Mouse (Mus musculus): Measurements from ENCODE around the gene Fmo1. TPM values are rescaled to one million over a fixed set of nuclear protein-coding genes. Genes with fewer than 3 reads are reported as not detected.
"Not testable (repeated sequence)": the region's sequence is repeated elsewhere in the genome, so short reads cannot be mapped to it uniquely, and the experiment has no call there.

Fmo1 gene
- total and polyA plus RNA-seq, 2 experiments = 152 to 242 TPM

- Histone ChIP-seq H3K9ac (ENCODE audit: low read depth, low read length) (no peak overlapping the region), H3K79me2 (ENCODE audit: control insufficient read depth, insufficient read depth, low read length) (no peaks in the 10 kb centered on the region), H3K27me3 (ENCODE audit: control insufficient read depth, insufficient read depth, low read length) (no peaks in the 10 kb centered on the region), H3K36me3 (ENCODE audit: control insufficient read depth, insufficient read depth, low read length) (no peaks in the 10 kb centered on the region), H3K4me3 (ENCODE audit: insufficient read depth, low read depth, low read length) (no peak overlapping the region), H3K27ac (replicated peaks; ENCODE audit: insufficient read depth, low read depth, low read length) (no peak overlapping the region), H3K4me1 (ENCODE audit: control insufficient read depth, insufficient read depth, low read length) (no peaks in the 10 kb centered on the region)
- no peak for DNase-seq (ENCODE audit: extremely low read depth, low read depth, low spot score)
- TF ChIP-seq CTCF (IDR thresholded peaks at IDR 0.05; ENCODE audit: low read depth, low read length) (no peak), POLR2A (IDR thresholded peaks at IDR 0.05; ENCODE audit: extremely low read depth, insufficient read depth, low read length) (no peak)
- 92% methylated on average over 7 of the region's 7 CpGs for WGBS
Observed at GRCm38 (mm10) chr1:162783669-162784248, 82.7 kb downstream of the Fmo1 start.

GRCm38 (mm10) chr1:162781035-162781434, 85.4 kb downstream of the Fmo1 start:
- H3K36me3 ChIP-seq (ENCODE audit: control insufficient read depth, insufficient read depth, low read length); H3K4me1 ChIP-seq (ENCODE audit: control insufficient read depth, insufficient read depth, low read length); H3K27me3 ChIP-seq (ENCODE audit: control insufficient read depth, insufficient read depth, low read length); DNase-seq (ENCODE audit: extremely low read depth, low read depth, low spot score); H3K27ac ChIP-seq (replicated peaks; ENCODE audit: insufficient read depth, low read depth, low read length); H3K79me2 ChIP-seq (ENCODE audit: control insufficient read depth, insufficient read depth, low read length); H3K9ac ChIP-seq (ENCODE audit: low read depth, low read length); H3K4me3 ChIP-seq (ENCODE audit: insufficient read depth, low read depth, low read length): not testable (repeated sequence)
- WGBS = 95% methylated on average over 2 of the region's 2 CpGs
- TF ChIP-seq CTCF (IDR thresholded peaks at IDR 0.05; ENCODE audit: low read depth, low read length) = peak; percentile 27; the same call in 1 of the 2 replicates

Other genes with a start within 250 kb of the Fmo1 start
- gene Myoc, start 227.5 kb downstream of the Fmo1 start, total RNA-seq (2014; rRNA removed) = 0.07 TPM in 1 of 2 replicates, not detected in the other
- not detected in 2 replicates for gene Myoc, start 227.5 kb downstream of the Fmo1 start, polyA plus RNA-seq (2012; rRNA removed)
- gene Myocos, start 208.4 kb downstream of the Fmo1 start, total RNA-seq (2014; rRNA removed) = not detected in 2 replicates
- gene Myocos, start 208.4 kb downstream of the Fmo1 start, polyA plus RNA-seq (2012; rRNA removed) = not detected in 2 replicates
- 19.2 and 23.0 TPM in 2 replicates for gene Prrc2c, start 126.1 kb downstream of the Fmo1 start, total RNA-seq (2014; rRNA removed)
- 7.8 and 11.4 TPM in 2 replicates for gene Prrc2c, start 126.1 kb downstream of the Fmo1 start, polyA plus RNA-seq (2012; rRNA removed)
- 14.4 and 16.2 TPM in 2 replicates for gene Fmo4, start 52.6 kb downstream of the Fmo1 start, total RNA-seq (2014; rRNA removed)
- gene Fmo4, start 52.6 kb downstream of the Fmo1 start, polyA plus RNA-seq (2012; rRNA removed) = 7.7 and 8.1 TPM in 2 replicates
- gene Fmo2, start 32.1 kb upstream of the Fmo1 start, total RNA-seq (2014; rRNA removed) = 49.1 and 52.6 TPM in 2 replicates
- gene Fmo2, start 32.1 kb upstream of the Fmo1 start, polyA plus RNA-seq (2012; rRNA removed) = 7.8 and 10.4 TPM in 2 replicates
- gene Fmo6, start 70.9 kb upstream of the Fmo1 start, total RNA-seq (2014; rRNA removed) = not detected in 2 replicates
- not detected in 2 replicates for gene Fmo6, start 70.9 kb upstream of the Fmo1 start, polyA plus RNA-seq (2012; rRNA removed)
- 234 and 412 TPM in 2 replicates for gene Fmo3, start 117.9 kb upstream of the Fmo1 start, total RNA-seq (2014; rRNA removed)
- gene Fmo3, start 117.9 kb upstream of the Fmo1 start, polyA plus RNA-seq (2012; rRNA removed) = 53.9 and 77.7 TPM in 2 replicates
- gene Mroh9, start 219.1 kb upstream of the Fmo1 start, total RNA-seq (2014; rRNA removed) = not detected in 2 replicates
- not detected in 2 replicates for gene Mroh9, start 219.1 kb upstream of the Fmo1 start, polyA plus RNA-seq (2012; rRNA removed)

All from liver, adult 2 months (tissue).